Mouse (Mus musculus): ENCODE results near the gene Prkar1b. TPM values are rescaled to one million over a fixed set of nuclear protein-coding genes. Genes with fewer than 3 reads are reported as not detected.

Gene Prkar1b
- polyA plus RNA-seq, 1 experiment from 2014 or later = 25.4 TPM

DNA sequence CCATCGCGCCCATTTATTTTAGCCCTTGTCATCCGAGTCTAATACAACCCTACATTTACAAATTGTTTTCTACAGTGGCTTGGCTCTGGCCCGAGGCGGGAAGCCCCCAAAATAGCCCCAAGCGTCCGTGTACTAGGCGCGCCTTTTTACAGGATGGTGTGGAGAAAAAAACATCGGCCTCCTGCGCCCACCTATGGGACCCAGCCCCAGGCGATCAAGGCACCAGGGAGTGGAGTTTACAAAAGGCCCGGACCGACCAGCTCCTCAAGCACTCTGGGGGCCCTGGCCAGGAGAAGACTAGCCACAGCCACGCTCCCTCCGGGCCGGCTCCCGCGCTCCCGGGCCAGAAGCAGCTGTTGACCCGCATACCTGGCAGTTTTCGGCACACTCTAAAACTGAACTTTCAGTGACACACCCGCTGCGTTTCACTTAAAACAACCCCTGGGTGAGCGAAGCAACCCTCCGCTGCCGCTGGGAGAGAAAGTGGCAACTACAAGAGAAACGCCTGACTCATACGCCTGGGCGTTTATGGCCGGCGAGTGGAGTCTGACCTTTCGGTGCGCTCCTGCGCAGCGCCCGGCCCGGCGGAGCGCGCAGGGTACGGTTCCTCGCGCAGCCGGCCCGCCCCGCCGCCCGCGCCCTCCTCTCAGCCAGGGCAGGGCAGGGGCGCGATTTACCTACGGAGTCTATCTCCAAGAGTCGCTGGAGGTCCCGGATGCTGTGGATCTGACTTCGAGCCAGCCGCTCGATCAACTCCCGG lies 157.0 kb downstream of the Prkar1b start:
- Histone ChIP-seq H3K4me2 (replicated peaks) (peak overlapping the region; percentile 96), H3K27me3 (peaks cover 84% of the 10 kb centered on the region), H3K4me1 (peaks cover 67% of the 10 kb centered on the region), H3K4me3 (peak overlapping the region; percentile 72), H3K36me3 (no peaks in the 10 kb centered on the region; the same call in 1 of the 2 replicates), H3K9ac (peak overlapping the region; percentile 81), H3K27ac (no peak overlapping the region), H3K9me3 (no peaks in the 10 kb centered on the region)
- no peak for ATAC-seq (ENCODE audit: low FRiP score, low read depth)
- 1% methylated on average over 58 of the region's 59 CpGs for WGBS

DNA sequence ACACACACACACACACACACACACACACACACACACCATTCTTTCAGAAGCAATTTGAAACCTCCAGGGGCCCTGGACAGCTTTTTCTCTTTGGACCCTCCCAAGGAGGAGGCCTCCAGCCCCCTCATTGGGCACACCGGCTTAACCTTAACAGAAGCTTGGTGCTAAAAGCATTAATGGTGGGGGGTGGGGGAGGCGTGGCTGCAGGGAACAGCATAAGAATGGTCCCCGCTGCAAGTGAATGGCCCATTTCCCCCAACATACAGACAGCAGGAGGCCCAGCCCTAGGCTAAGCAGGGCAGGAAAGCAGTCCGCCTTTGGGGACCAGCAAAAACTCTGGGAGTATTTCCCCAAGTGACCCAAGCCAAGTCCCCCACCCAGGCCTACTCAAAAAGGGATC lies 158.1 kb downstream of the Prkar1b start:
- peaks cover 59% of the 10 kb centered on the region for H3K4me1 ChIP-seq
- H3K9me3 ChIP-seq = no peaks in the 10 kb centered on the region
- peaks cover 80% of the 10 kb centered on the region for H3K27me3 ChIP-seq
- WGBS = 28% methylated on average over 4 of the region's 4 CpGs
- no peak overlapping the region for H3K9ac ChIP-seq
- no peak for ATAC-seq (ENCODE audit: low FRiP score, low read depth)
- peak overlapping the region; percentile 96 for H3K4me2 ChIP-seq (replicated peaks)
- H3K4me3 ChIP-seq = peak overlapping the region; percentile 72; the same call in 1 of the 2 replicates
- no peak overlapping the region for H3K27ac ChIP-seq
- peaks cover 9% of the 10 kb centered on the region; the same call in 1 of the 2 replicates for H3K36me3 ChIP-seq

DNA sequence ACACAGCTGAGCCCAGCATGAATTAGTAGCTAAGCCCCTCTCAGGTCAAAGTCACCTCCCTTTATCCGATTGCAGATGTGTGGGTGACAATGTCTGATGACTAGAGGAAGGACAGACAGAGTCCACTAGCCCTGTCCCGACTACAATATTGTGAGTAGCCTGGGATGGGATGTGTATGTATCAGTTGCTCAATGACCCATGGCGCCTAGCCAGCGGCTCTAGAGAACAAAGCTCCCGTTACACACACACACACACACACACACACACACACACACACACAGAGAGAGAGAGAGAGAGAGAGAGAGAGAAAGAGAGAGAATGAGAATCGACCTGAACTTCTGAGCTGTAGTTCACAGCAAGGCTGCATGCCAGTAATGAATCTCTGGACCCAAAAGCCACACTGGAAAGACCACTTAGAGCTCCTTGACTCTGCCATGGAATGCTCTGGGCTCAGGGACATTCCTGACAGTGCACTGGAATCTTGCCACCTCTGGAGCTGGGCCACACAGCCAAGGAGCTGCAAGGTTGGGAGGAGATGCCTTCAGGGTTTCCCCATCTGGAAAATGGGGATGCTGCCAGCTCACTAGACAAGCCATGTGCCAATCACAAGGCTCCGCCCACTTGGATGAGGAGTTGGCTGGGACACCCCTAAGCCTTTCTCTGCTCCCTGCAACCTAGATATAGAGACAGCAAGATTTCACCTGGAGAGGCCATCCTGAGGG lies 159.0 kb downstream of the Prkar1b start:
- Histone ChIP-seq H3K27me3 (peaks cover 72% of the 10 kb centered on the region), H3K9ac (no peak overlapping the region), H3K4me2 (replicated peaks) (peak overlapping the region; percentile 96), H3K27ac (no peak overlapping the region), H3K36me3 (peaks cover 11% of the 10 kb centered on the region; the same call in 1 of the 2 replicates), H3K9me3 (no peaks in the 10 kb centered on the region), H3K4me3 (no peak overlapping the region), H3K4me1 (peaks cover 50% of the 10 kb centered on the region)
- 67% methylated on average over 7 of the region's 7 CpGs for WGBS
- no peak for ATAC-seq (ENCODE audit: low FRiP score, low read depth)

DNA sequence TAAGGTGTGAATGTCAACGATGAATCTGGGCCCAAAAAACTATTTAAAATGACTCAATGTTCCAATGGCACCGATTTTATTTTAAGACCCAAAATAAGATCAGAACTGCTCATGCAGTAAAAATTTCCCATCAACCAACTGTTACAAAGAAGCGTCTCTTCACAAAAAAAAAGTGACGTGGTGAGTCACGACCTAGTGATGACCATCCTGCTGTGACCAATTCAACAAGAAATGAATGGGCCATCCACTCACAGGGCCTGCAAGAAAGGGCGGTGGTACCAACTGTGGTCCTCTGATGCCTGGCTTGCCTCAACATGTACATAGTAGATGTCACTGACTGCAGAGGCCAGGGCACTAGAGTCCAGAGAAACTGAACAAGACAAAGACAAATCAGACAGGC lies 160.2 kb downstream of the Prkar1b start:
- Histone ChIP-seq H3K27ac (no peak overlapping the region), H3K9me3 (no peaks in the 10 kb centered on the region), H3K27me3 (peaks cover 70% of the 10 kb centered on the region), H3K36me3 (peaks cover 23% of the 10 kb centered on the region), H3K9ac (no peak overlapping the region), H3K4me1 (peaks cover 47% of the 10 kb centered on the region), H3K4me2 (replicated peaks) (no peak overlapping the region), H3K4me3 (no peak overlapping the region)
- WGBS = 79% methylated on average over 6 of the region's 6 CpGs
- ATAC-seq (ENCODE audit: low FRiP score, low read depth) = no peak

DNA sequence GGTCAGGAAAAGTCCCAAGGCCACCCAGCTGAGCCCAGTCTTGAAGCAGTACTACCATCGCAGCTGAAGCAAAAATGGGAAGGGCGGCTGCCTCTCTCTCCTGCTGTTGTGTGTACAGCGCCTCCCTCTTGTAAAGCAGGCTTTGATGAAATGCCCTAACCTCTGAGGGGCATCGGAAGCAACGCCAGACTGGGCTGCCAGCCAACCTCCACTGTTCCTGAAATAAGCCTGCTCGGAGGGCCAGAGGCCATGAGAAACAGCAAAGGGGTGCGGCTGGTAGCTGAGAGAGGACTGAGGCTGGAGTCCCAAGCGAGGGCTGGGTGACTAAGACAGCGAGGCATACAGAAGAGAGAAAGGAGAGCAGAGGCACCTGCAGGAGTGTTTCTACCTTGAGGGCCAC lies 161.0 kb downstream of the Prkar1b start:
- H3K27ac ChIP-seq = peak overlapping the region; percentile 3; the same call in 1 of the 2 replicates
- H3K4me2 ChIP-seq (replicated peaks) = peak overlapping the region; percentile 14
- no peak overlapping the region for H3K4me3 ChIP-seq
- H3K27me3 ChIP-seq = peaks cover 62% of the 10 kb centered on the region
- H3K36me3 ChIP-seq = peaks cover 31% of the 10 kb centered on the region
- H3K4me1 ChIP-seq = peaks cover 39% of the 10 kb centered on the region
- no peaks in the 10 kb centered on the region for H3K9me3 ChIP-seq
- peak overlapping the region; percentile 25; the same call in 1 of the 2 replicates for H3K9ac ChIP-seq
- 44% methylated on average over 9 of the region's 9 CpGs for WGBS
- no peak for ATAC-seq (ENCODE audit: low FRiP score, low read depth)

DNA sequence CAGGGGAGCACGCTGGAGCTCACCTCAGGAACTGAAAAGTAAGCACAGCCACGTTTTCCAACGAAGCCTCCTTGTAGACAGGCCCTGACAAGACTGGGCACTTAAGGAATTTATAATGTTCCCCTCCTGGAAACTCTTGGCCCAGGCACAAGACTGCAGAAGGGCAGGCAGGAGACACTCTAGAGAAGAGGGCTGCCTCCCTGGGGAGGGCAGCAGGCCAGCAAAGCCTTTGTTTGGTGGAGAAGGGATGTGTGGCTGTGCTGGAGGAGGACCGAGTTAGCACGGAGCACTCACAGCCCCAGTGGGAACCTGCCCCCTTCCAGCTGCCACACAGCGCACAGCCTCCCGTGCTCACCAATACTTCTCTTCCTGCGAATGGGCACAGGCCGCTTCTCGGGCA lies 161.8 kb downstream of the Prkar1b start:
- H3K4me2 ChIP-seq (replicated peaks) = no peak overlapping the region
- 65% methylated on average over 10 of the region's 10 CpGs for WGBS
- peaks cover 54% of the 10 kb centered on the region for H3K27me3 ChIP-seq
- H3K9me3 ChIP-seq = no peaks in the 10 kb centered on the region
- no peak for ATAC-seq (ENCODE audit: low FRiP score, low read depth)
- no peak overlapping the region for H3K9ac ChIP-seq
- peaks cover 31% of the 10 kb centered on the region for H3K4me1 ChIP-seq
- no peak overlapping the region; the same call in 1 of the 2 replicates for H3K27ac ChIP-seq
- H3K4me3 ChIP-seq = no peak overlapping the region
- peaks cover 39% of the 10 kb centered on the region for H3K36me3 ChIP-seq

DNA sequence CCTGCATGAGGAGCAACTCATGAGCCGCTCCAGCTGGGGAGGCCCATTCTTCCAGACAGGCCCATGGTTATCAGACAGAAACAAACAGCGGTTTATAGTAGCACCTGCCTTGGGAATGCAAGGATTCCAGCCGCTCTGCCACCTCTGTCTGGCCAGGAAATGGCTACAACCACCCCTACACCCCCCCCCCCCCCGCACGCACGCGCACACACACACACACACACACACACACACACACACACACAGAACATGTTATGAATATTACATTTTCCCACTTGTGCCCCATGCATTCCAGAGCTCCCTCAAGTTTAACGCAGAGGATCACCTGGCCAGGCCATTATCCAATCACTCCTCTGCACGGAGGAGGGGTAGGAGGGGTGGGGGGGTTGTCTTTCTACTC lies 167.9 kb downstream of the Prkar1b start:
- Histone ChIP-seq H3K9ac (no peak overlapping the region), H3K27me3 (0 out of 2 replicates have a peak, but pooled peaks cover 3% of the 10 kb centered on the region), H3K4me1 (peaks cover 28% of the 10 kb centered on the region), H3K27ac (no peak overlapping the region), H3K36me3 (peaks cover 45% of the 10 kb centered on the region), H3K9me3 (no peaks in the 10 kb centered on the region), H3K4me3 (no peak overlapping the region), H3K4me2 (replicated peaks) (no peak overlapping the region)
- 65% methylated on average over 9 of the region's 9 CpGs for WGBS
- ATAC-seq (ENCODE audit: low FRiP score, low read depth) = no peak

DNA sequence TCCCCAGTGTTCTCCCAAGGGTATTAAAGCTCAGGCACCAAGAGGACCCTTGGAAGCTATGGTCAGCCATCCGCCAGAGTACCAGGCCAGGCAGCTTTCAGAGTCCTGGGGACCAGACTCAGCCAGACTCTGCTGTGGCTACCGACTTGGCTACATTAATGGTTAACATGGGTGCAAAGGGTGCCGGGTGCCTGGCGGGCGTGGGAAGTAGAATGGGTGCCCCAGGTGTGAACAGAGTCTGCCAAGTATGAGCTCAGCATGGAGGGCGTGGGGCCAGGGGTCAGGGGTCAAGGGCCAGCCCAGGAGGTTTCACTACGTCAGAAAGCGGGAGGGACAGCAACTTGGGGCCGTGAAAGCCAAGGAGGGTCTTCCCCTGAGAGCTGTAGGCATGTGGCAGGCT lies 169.2 kb downstream of the Prkar1b start:
- H3K4me2 ChIP-seq (replicated peaks) = no peak overlapping the region
- no peaks in the 10 kb centered on the region for H3K9me3 ChIP-seq
- no peak overlapping the region for H3K4me3 ChIP-seq
- no peaks in the 10 kb centered on the region for H3K27me3 ChIP-seq
- no peak overlapping the region for H3K27ac ChIP-seq
- H3K9ac ChIP-seq = no peak overlapping the region
- H3K4me1 ChIP-seq = peaks cover 28% of the 10 kb centered on the region
- peaks cover 41% of the 10 kb centered on the region for H3K36me3 ChIP-seq
- ATAC-seq (ENCODE audit: low FRiP score, low read depth) = no peak
- 83% methylated on average over 9 of the region's 9 CpGs for WGBS

DNA sequence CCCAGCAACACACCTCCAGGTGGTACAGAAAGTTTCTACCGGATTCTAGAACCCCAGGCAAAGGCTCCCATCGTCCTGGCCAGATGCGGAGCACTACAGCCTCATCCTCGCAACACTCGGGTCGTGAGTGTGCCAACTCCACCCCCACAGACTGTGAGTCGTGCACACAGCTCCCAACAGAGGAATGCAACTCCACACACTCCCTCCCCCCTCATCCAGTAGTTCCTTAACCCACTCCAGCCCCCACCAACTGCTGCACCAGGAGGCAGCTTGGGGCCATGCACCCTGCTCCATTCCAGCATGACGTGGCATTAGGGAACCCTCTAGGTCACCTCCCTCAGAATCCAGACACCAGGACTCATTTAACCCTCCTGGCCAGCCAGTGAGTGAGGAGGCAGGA lies 170.0 kb downstream of the Prkar1b start:
- Histone ChIP-seq H3K36me3 (peaks cover 38% of the 10 kb centered on the region), H3K9ac (no peak overlapping the region), H3K4me2 (replicated peaks) (no peak overlapping the region), H3K4me3 (no peak overlapping the region), H3K27ac (no peak overlapping the region), H3K27me3 (no peaks in the 10 kb centered on the region), H3K4me1 (peaks cover 28% of the 10 kb centered on the region), H3K9me3 (no peaks in the 10 kb centered on the region)
- ATAC-seq (ENCODE audit: low FRiP score, low read depth) = no peak
- 50% methylated on average over 8 of the region's 8 CpGs for WGBS

DNA sequence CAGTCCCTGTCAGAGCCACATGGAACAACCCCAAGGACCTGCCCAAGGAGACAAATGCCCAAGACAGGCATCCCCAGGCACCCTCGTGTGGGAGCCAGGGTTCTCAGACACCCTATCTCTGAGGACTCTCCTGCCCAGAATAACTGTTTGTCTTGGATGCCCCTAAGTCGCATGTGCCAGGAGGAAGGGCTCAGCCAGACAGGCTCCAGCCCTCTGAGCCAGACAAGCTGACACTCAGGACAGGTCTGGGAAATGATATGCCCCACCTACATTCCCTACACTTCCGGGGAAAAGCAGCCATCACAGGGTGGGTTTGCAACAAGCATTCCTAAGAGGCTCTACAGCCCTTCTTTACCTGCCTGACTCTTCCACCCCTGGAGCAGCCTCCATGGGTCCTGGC lies 172.0 kb downstream of the Prkar1b start:
- H3K36me3 ChIP-seq = peaks cover 18% of the 10 kb centered on the region
- no peak for ATAC-seq (ENCODE audit: low FRiP score, low read depth)
- no peak overlapping the region for H3K27ac ChIP-seq
- H3K9me3 ChIP-seq = no peaks in the 10 kb centered on the region
- H3K4me3 ChIP-seq = no peak overlapping the region
- 52% methylated on average over 3 of the region's 3 CpGs for WGBS
- H3K4me1 ChIP-seq = peaks cover 28% of the 10 kb centered on the region
- no peak overlapping the region for H3K4me2 ChIP-seq (replicated peaks)
- no peaks in the 10 kb centered on the region for H3K27me3 ChIP-seq
- no peak overlapping the region for H3K9ac ChIP-seq

DNA sequence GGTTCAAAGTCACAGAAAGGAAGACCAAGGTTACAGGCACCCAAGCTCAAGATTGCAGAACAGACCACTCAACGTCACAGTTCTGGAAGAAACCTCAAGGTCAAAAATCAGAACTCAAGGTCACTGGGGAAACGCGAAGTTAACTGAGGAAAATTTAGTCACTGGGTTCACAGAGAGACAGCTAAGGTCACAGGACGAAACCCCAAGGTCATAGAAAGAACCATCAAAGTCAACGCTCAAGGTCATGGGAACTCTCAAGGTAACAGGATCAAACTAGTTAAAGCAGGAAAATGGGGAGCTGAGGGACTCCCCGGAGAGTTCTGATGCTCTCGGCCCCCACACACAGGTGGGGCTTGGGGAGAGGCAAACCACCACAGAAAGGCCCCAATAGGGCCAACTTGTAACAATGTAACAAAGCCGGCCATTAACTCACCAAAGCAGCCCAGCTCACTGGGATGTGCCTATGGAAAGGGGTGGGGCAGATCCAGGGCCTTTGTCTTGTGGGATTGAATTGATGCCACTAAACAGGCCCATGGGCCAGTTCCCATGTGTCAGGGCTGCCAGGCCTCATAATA lies 174.8 kb downstream of the Prkar1b start:
- no peak for ATAC-seq (ENCODE audit: low FRiP score, low read depth)
- peaks cover 19% of the 10 kb centered on the region for H3K4me1 ChIP-seq
- no peak overlapping the region for H3K27ac ChIP-seq
- no peak overlapping the region for H3K4me2 ChIP-seq (replicated peaks)
- WGBS = 89% methylated on average over 8 of the region's 8 CpGs
- no peak overlapping the region for H3K4me3 ChIP-seq
- no peaks in the 10 kb centered on the region for H3K27me3 ChIP-seq
- no peaks in the 10 kb centered on the region for H3K9me3 ChIP-seq
- no peak overlapping the region for H3K9ac ChIP-seq
- H3K36me3 ChIP-seq = peaks cover 14% of the 10 kb centered on the region

DNA sequence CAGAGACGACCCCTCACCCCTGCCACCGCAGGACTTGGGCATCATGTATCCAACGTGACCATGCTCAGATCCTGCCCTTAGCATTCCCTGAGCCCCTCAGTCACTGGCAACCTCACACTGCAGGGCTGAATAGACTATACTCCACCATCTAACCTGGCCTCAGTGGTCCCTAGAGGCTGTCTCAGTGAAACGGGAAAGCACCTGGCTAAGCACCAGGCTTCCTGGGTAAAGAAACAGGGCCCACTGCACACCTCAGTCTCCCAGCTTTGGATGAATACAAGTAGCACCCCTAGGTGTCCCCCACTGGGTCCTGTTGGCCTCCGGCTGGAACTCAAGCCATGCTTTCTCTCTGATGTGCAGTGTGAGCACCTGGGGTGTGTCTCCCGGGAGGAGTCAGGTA lies 176.3 kb downstream of the Prkar1b start:
- Histone ChIP-seq H3K9ac (no peak overlapping the region), H3K36me3 (peaks cover 7% of the 10 kb centered on the region), H3K9me3 (no peaks in the 10 kb centered on the region), H3K4me2 (replicated peaks) (no peak overlapping the region), H3K4me3 (no peak overlapping the region), H3K27ac (no peak overlapping the region), H3K4me1 (peaks cover 18% of the 10 kb centered on the region), H3K27me3 (no peaks in the 10 kb centered on the region)
- WGBS = 80% methylated on average over 6 of the region's 6 CpGs
- ATAC-seq (ENCODE audit: low FRiP score, low read depth) = no peak

Measured in limb, embryonic 13.5 days (tissue).